Mouse (Mus musculus) erythroblast, embryonic 14.5 days (primary cell): ENCODE data around the gene 4930415O20Rik. TPM values are rescaled to one million over a fixed set of nuclear protein-coding genes. Genes with fewer than 3 reads are reported as not detected.

Source experiments
- H3K27me3 ChIP-seq: 2 replicates; pipeline ENCODE4 v1.6.1; 2012; ENCODE audit warnings: inconsistent platforms; ENCODE audit not compliant: control insufficient read depth
- H3K36me3 ChIP-seq: 2 replicates; pipeline ENCODE4 v1.6.1; 2012; ENCODE audit warnings: mild to moderate bottlenecking, inconsistent platforms; ENCODE audit not compliant: control insufficient read depth
- H3K4me1 ChIP-seq: 2 replicates; pipeline ENCODE4 v1.6.1; 2012; ENCODE audit warnings: inconsistent platforms; ENCODE audit not compliant: control insufficient read depth
- H3K4me3 ChIP-seq: replicated peaks from 2 replicates; pipeline ENCODE3; 2012; ENCODE audit warnings: moderate library complexity, mild to moderate bottlenecking, inconsistent platforms
- H3K9me3 ChIP-seq: 2 replicates; pipeline ENCODE4 v1.6.1; 2012; ENCODE audit warnings: low read length, inconsistent platforms, mixed read lengths; ENCODE audit not compliant: control insufficient read depth
- GATA1 ChIP-seq: IDR thresholded peaks from 2 replicates; pipeline ENCODE4 v1.6.1; 2012; ENCODE audit warnings: low read length, inconsistent platforms, mixed read lengths
- TAL1 ChIP-seq: IDR thresholded peaks from 3 replicates; pipeline ENCODE4 v1.6.1; 2012; ENCODE audit warnings: low read length, inconsistent platforms, mixed read lengths
- polyA plus RNA-seq: library from polyadenylated mRNA; stranded (reverse); fragments of >175 nt; gene quantifications from 2 replicates; pipeline ENCODE4 v1.2.3, GENCODE M21; 2012

The 4930415O20Rik gene
- polyA plus RNA-seq, 1 experiment = not detected

DNA sequence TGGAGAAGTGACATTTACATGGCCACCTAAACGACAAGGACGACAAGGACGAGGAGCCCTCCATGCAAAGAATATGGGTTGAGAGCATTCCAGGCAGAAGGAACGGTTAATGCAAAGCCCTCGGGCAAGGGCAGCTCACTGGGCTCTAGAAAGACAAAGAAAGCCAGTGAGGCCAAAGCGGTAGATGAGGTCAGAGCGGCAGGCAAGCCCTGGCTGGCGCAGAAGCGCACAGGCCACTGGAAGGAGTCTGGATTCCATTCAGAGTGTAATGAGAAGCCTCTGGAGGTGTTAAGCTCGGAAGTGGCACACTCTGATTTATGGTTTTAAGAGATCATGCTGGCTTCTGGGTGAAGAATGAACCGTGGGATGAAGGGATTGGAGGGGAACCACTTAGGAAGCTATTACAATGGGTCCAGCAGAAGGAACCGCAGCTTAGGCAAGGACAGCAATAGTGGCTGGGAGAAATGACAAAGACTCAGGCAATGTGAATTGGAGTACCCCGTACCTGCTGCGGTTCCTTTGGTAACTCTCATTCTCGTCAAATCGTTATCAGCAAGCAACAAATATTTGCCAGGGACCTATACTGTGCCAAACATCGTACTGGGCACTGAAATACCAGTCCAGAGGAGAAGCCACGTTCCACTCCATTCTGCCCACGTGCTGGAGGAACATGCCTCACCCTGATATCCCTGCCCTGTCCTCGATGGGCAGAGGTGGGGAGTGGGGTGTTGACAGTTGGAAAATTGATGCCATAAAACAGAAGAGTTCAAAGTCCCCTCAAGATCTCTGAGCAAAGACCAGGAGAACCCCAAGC is 45.8 kb downstream of the 4930415O20Rik start:
- Histone ChIP-seq H3K4me1 (peaks cover 12% of the 10 kb centered on the region), H3K36me3 (no peaks in the 10 kb centered on the region; the same call in 1 of the 2 replicates), H3K27me3 (peaks cover 47% of the 10 kb centered on the region), H3K9me3 (peaks cover 7% of the 10 kb centered on the region; the same call in 1 of the 2 replicates), H3K4me3 (no peak overlapping the region)
- no peak for TF ChIP-seq TAL1
- TF ChIP-seq GATA1 = no peak

DNA sequence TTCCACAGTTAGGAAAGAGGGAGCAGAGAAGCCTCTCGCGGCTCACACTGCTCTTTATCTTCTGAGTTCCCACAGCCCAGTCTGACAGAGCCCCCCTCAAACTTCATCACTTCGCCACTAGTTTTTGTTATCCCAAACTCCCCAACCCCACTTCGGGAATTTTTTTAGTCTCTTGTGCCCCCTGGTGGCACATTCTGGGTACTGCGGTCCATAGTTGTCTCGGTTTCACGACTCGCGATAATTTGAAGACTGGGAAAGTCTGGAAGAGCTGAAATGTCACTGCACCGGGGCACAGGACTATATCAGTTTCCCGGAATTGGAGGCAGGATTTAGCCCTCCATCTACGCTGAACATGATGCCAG is 46.4 kb downstream of the 4930415O20Rik start:
- Histone ChIP-seq H3K9me3 (peaks cover 5% of the 10 kb centered on the region; the same call in 1 of the 2 replicates), H3K4me1 (peaks cover 12% of the 10 kb centered on the region), H3K36me3 (no peaks in the 10 kb centered on the region; the same call in 1 of the 2 replicates), H3K4me3 (no peak overlapping the region), H3K27me3 (peaks cover 53% of the 10 kb centered on the region)
- TF ChIP-seq TAL1 (no peak), GATA1 (no peak)

DNA sequence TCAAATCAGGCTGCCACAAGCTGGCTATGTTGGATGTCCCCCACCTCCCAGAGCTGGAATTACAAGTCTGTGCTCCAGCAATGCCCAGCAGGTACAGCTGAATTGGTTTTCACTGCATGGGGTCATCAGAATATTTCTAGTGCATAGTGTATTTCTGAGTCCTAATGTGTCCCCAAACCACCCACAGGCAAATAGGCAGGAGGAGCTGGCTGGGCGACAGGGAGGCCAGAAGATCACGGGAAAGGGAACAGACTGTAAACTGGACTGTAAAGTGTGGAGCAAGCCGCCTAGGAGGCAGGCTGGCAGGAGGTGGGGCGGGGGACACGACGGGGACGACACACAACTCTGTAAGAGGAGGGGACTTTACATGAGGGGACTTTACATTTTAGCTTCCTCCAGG is 51.4 kb downstream of the 4930415O20Rik start:
- Histone ChIP-seq H3K4me1 (peaks cover 3% of the 10 kb centered on the region), H3K9me3 (peaks cover 7% of the 10 kb centered on the region; the same call in 1 of the 2 replicates), H3K36me3 (no peaks in the 10 kb centered on the region), H3K27me3 (peaks cover 95% of the 10 kb centered on the region), H3K4me3 (no peak overlapping the region)
- TF ChIP-seq GATA1 (no peak), TAL1 (no peak)

DNA sequence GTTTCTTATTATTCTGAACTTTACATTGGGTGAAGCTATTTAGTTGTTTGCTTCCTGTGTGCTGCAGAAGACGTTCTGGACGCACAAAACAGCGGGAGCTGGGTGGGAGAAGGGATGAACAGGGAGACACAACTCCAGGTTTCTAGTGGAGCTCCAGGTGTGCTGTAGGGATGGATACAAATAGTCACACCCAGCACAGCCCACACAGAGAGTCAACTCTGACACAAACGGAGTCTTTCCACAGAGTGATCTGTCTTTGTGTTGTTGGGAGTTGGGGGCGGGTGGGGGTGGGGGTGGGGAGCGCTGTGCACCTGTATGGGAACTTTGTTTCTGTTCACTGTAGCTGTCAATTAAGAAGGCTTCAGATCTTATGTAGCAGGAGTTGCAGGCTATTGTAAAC is 51.9 kb downstream of the 4930415O20Rik start:
- Histone ChIP-seq H3K9me3 (peaks cover 8% of the 10 kb centered on the region; the same call in 1 of the 2 replicates), H3K36me3 (no peaks in the 10 kb centered on the region), H3K4me1 (no peaks in the 10 kb centered on the region), H3K4me3 (no peak overlapping the region), H3K27me3 (peaks cover 95% of the 10 kb centered on the region)
- TF ChIP-seq GATA1 = no peak
- no peak for TF ChIP-seq TAL1

DNA sequence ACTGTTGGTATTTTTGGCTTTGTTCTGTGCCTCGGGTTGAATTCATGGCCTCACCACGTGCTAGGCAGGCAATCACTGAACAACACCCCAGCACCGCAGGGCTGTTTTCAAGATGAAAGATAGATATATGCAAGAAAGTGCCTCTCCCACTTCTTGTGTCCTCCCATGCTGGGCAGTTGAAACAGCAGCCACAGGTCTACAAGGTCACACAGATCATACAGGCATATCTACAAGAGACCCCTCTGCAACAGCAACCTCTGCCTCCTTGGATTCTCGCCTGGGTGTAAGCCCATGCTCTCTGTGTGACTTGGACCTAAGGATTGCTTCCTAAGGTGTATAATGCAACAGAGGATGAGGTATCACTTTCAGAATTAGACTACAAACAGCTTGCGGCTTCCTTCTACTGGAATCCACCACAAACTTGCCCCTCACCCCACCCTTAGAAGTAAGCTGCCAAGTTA is 52.6 kb downstream of the 4930415O20Rik start:
- Histone ChIP-seq H3K4me3 (no peak overlapping the region), H3K27me3 (peaks cover 95% of the 10 kb centered on the region), H3K36me3 (no peaks in the 10 kb centered on the region), H3K4me1 (no peaks in the 10 kb centered on the region), H3K9me3 (peaks cover 7% of the 10 kb centered on the region; the same call in 1 of the 2 replicates)
- no peak for TF ChIP-seq GATA1
- TF ChIP-seq TAL1 = no peak

DNA sequence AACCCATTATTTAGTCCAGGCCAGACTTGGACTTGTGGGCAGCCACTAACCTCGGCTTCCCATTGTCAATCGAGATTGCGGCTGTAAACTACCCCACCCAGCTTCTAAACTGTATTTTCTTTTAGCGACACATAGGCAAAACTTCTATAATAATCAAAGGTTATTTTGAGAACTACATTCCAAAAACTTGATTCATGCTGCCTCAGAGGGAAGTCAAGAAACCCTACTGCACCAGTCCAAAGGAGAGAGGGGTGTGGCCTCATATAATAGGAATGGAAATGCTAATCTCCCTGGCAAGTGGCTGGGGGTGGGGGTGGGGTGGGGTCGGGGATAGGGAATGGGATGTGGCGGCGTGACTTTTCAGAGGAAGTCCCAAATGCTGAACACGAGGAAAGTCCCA is 55.3 kb downstream of the 4930415O20Rik start:
- peaks cover 9% of the 10 kb centered on the region; the same call in 1 of the 2 replicates for H3K9me3 ChIP-seq
- H3K4me3 ChIP-seq = no peak overlapping the region
- H3K36me3 ChIP-seq = no peaks in the 10 kb centered on the region
- H3K27me3 ChIP-seq = peaks cover 98% of the 10 kb centered on the region
- TF ChIP-seq GATA1 (no peak), TAL1 (no peak)
- H3K4me1 ChIP-seq = no peaks in the 10 kb centered on the region

DNA sequence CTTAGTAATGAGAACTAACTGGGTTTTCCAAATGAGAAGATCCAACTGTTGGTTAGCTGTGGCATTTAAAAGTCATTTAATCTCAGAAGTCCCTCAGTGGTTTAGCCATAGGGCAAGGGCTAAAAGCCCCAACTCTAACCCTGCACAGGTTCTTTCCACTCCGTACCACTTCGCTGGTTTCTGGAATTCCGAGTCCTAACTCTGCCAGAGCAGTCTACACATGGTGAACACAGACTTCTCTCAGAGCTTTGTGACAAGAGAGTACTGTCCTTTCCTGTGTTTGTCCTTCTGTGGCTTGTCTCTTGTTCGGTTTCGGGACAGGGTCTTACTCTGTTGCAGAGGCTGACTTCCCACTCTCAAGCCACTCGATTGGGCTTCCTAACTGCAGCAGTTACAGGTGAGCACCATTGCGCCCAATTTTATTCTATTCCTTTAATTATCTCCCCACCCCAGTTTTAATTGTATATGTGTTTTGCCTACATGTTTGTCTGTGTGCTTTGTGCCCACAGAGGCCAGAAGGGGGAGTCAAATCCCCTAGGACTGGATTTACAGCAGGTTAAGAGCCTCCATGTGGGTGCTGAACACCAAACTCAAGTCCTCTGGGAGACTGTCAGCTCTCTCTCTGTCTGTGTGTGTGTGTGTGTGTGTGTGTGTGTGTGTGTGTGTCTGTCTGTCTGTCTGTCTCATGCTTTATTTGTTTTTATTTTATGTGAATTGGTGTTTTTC is 55.8 kb downstream of the 4930415O20Rik start:
- Histone ChIP-seq H3K9me3 (peaks cover 9% of the 10 kb centered on the region; the same call in 1 of the 2 replicates), H3K27me3 (peaks cover 98% of the 10 kb centered on the region), H3K4me1 (peaks cover under 1% of the 10 kb centered on the region; the same call in 1 of the 2 replicates), H3K36me3 (no peaks in the 10 kb centered on the region), H3K4me3 (no peak overlapping the region)
- TF ChIP-seq TAL1 = no peak
- no peak for TF ChIP-seq GATA1

DNA sequence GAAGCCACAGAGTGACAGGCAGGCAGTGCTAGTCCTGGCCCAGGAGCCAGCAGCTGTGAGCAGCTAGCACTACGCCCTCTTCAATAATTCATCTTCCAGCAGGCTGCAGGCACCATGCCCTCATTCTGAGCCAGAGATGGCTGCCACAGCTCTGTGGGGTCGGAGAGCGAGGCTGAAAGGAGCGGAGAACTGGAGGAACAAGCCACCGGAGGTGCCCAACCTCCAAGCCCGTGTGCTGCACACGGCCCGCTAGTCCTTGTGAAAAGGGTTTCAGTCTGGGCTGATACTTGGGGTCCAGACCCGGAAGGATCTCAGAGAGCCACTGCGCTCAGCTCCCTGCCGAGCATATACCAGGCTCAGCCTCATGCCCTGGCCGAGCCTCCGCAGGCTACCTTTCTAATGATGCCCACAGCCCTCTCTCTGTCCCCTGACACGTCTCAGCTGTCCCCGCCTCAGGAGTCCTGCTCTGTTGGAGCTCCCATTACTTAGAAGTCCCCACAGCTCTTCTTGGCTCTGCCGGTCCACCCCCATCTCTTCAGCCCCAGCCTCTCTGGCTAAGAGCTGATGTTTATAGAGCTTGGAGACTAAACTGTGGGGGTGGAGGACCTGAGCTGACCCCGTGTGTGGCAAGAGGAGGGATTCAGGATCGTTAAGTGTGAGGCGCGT is 57.9 kb downstream of the 4930415O20Rik start:
- TF ChIP-seq GATA1 (no peak), TAL1 (no peak)
- H3K4me3 ChIP-seq = no peak overlapping the region
- H3K9me3 ChIP-seq = peaks cover 14% of the 10 kb centered on the region; the same call in 1 of the 2 replicates
- peaks cover 98% of the 10 kb centered on the region for H3K27me3 ChIP-seq
- peaks cover 8% of the 10 kb centered on the region for H3K4me1 ChIP-seq
- no peaks in the 10 kb centered on the region for H3K36me3 ChIP-seq

DNA sequence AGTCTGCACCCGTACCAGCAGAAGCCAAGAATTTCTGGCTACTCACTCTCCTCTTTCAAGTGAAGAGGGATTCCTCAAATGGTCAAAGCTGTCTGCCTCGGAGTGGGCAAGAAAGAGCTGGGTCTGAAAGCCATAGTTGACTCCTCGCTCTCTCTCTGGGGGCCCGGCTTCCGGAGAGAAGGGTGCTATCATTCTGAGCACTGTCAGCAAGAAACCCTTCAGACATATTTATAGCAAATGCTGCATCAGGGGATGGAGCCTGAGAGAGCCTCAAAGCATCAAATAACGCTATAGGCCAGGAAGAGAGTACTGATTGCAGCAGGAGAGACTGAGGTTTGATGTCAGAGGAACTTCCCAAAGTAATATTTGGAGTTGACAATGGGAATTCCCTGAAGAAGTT is 58.7 kb downstream of the 4930415O20Rik start:
- Histone ChIP-seq H3K4me3 (no peak overlapping the region), H3K27me3 (peaks cover 99% of the 10 kb centered on the region), H3K4me1 (peaks cover 15% of the 10 kb centered on the region), H3K36me3 (no peaks in the 10 kb centered on the region), H3K9me3 (peaks cover 21% of the 10 kb centered on the region; the same call in 1 of the 2 replicates)
- TF ChIP-seq TAL1 = no peak
- no peak for TF ChIP-seq GATA1
